Mouse (Mus musculus) bone marrow macrophage, adult 2 months (primary cell): Measurements from ENCODE around the gene Yaf2.

Experiments
- CTCF ChIP-seq: IDR thresholded peaks from 2 replicates; pipeline ENCODE4 v1.5.1; 2012; ENCODE audit warnings: low read depth, mild to moderate bottlenecking, low read length, moderate library complexity
- POLR2A ChIP-seq: IDR thresholded peaks from 2 replicates; pipeline ENCODE4 v1.6.1; 2012; ENCODE audit warnings: mild to moderate bottlenecking, low read depth, low read length, borderline replicate concordance

DNA sequence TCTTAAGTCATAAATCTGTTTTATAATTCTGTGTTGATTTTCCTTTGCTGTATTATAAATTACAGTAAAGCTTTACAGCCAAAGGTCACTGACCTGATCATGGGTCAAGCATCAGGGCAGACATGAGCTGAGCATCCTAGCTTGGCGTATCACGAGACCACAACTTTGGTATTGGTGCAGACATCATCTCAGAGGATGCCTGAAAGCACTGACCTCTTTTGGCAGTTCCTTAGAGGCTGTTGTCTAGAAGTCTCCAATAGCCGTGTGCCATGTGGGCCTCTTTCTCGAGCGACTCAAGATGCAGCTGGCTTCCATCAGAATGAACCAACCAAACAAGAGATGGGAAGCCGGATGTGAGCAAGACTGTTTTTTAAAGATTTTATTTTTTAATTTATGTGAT is 28.8 kb upstream of the Yaf2 start:
- no peak for TF ChIP-seq POLR2A
- no peak for TF ChIP-seq CTCF
